Comparison of ENCODE assay signal across 13 mouse cellular contexts in the genomic region with DNA sequence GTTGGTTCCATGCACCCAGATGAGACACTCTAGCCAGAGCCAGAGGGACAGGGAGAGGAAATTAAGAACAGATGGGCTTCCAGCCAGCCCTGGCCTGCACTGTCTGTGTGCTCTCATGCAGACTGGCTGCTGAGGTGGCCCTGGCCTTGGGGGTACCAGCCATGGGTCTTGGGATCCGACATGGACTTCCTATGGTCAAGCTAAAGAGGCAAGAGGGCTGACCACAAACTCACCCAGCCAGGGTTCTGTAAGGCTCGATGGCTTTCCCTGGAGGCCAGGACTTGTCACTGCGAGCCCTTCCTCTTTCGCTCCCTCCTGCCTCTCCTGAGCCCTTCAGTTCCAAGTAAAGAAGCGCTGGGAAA. TPM values are rescaled to one million over a fixed set of nuclear protein-coding genes. Genes with fewer than 3 reads are reported as not detected.
A peak's percentile ranks its signal among the peaks of the same experiment; 100 is the strongest.
DNase-seq lines count a peak whose midpoint lies in the region; ATAC-seq and TF ChIP-seq lines count a peak whose summit lies in the region.
"Had no signal": no experiment of that assay in that cellular context is flagged by ENCODE, and none has a peak within 500 bp of the region (broad histone marks: within the 10 kb centered on the region; RNA-seq: fewer than 3 reads in every experiment).

No protein-coding gene starts in this region.

- ATAC-seq in embryonic facial prominence, embryonic 15.5 days (ENCODE audit: insufficient number of reproducible peaks, low FRiP score, low TSS enrichment, low read depth), result no peak
- ATAC-seq in limb, embryonic 14.5 days (ENCODE audit: low FRiP score, low read depth), result 0 out of 2 replicates have a peak, but pooled peaks have one; percentile 41
- ATAC-seq in inflammation-experienced regulatory T-cells, adult 6 months, result no peak

- peak; percentile 95 for DNase-seq in heart, adult 11 months
- DNase-seq in heart, adult 8-10 months (ENCODE audit: low spot score), result no peak
- DNase-seq in left cerebral cortex, postnatal 4 days, result peak; percentile 58
- DNase-seq in left cerebral cortex, adult 8-10 months (ENCODE audit: low spot score in 2 of 2), result no peak
- DNase-seq in limb, embryonic 14.5 days (ENCODE audit: low spot score), result no peak
- no peak for DNase-seq in ovary, adult 18-20 months (ENCODE audit: low spot score)
- DNase-seq: adrenal gland, adult 2 months; cerebellum, postnatal 36 days; kidney, postnatal 36 days had no signal

- WGBS in embryonic facial prominence, embryonic 15.5 days, result 41% methylated on average over 5 of the region's 5 CpGs
- WGBS in limb, embryonic 14.5 days, result 44% methylated on average over 5 of the region's 5 CpGs

- intact Hi-C loops in left cerebral cortex, postnatal 4 days (cut with DNase I), result no loop called here

- no peaks in the 10 kb centered on the region for H3K36me3 ChIP-seq in embryonic facial prominence, embryonic 15.5 days
- peaks cover 6% of the 10 kb centered on the region for H3K36me3 ChIP-seq in limb, embryonic 14.5 days (ENCODE audit: control insufficient read depth, insufficient read depth, low read length)
- H3K36me3 ChIP-seq: forebrain, embryonic 12.5 days had no signal

- H3K27ac ChIP-seq in embryonic facial prominence, embryonic 15.5 days (replicated peaks), result peak overlapping the region; percentile 52
- H3K27ac ChIP-seq in limb, embryonic 14.5 days (replicated peaks; ENCODE audit: low read depth, low read length), result 0 out of 2 replicates have a peak overlapping the region, but pooled peaks have one; percentile 3
- H3K27ac ChIP-seq: forebrain, embryonic 12.5 days; macrophage had no signal

- H3K9ac ChIP-seq in embryonic facial prominence, embryonic 15.5 days, result no peak overlapping the region
- H3K9ac ChIP-seq in limb, embryonic 14.5 days (ENCODE audit: low read depth, low read length, severe bottlenecking), result no peak overlapping the region
- H3K9ac ChIP-seq: forebrain, embryonic 12.5 days had no signal

- no peak overlapping the region for H3K4me3 ChIP-seq in embryonic facial prominence, embryonic 15.5 days (replicated peaks)
- no peak overlapping the region for H3K4me3 ChIP-seq in limb, embryonic 14.5 days (replicated peaks; ENCODE audit: low read length)
- H3K4me3 ChIP-seq: forebrain, embryonic 12.5 days had no signal

- H3K4me2 ChIP-seq in embryonic facial prominence, embryonic 15.5 days (replicated peaks), result no peak overlapping the region
- H3K4me2 ChIP-seq in limb, embryonic 14.5 days (replicated peaks; ENCODE audit: low read depth, low read length, severe bottlenecking), result no peak overlapping the region
- H3K4me2 ChIP-seq: forebrain, embryonic 12.5 days had no signal

- TF ChIP-seq POLR2A in limb, embryonic 14.5 days (IDR thresholded peaks at IDR 0.05; ENCODE audit: borderline replicate concordance, extremely low read depth, insufficient read depth, insufficient read length), result no peak

- H3K9me3 ChIP-seq in embryonic facial prominence, embryonic 15.5 days (replicated peaks), result no peaks in the 10 kb centered on the region
- no peaks in the 10 kb centered on the region for H3K9me3 ChIP-seq in limb, embryonic 14.5 days (ENCODE audit: control insufficient read depth, low read length)
- H3K9me3 ChIP-seq: forebrain, embryonic 12.5 days had no signal

- H3K4me1 ChIP-seq in embryonic facial prominence, embryonic 15.5 days, result peaks cover 34% of the 10 kb centered on the region
- peaks cover 30% of the 10 kb centered on the region for H3K4me1 ChIP-seq in limb, embryonic 14.5 days (ENCODE audit: control insufficient read depth, insufficient read depth, low read length)

- H3K27me3 ChIP-seq in embryonic facial prominence, embryonic 15.5 days, result no peaks in the 10 kb centered on the region
- H3K27me3 ChIP-seq in limb, embryonic 14.5 days (ENCODE audit: control insufficient read depth, insufficient read depth, low read length), result no peaks in the 10 kb centered on the region
- H3K27me3 ChIP-seq: forebrain, embryonic 12.5 days had no signal

RNA-seq across cellular contexts. Expression of a gene that starts 33.2 kb away (rescaled TPM):
- 100 to 1,000 TPM; 300 to 329 (median 307) TPM for total RNA-seq in heart, adult 8-10 months (2022)
- total RNA-seq in left cerebral cortex, postnatal 4 days (2021), result 10 to 100 TPM; 19.9 to 20.8 TPM
- 10 to 100 TPM; 25.5 to 26.8 (median 26.5) TPM for total RNA-seq in left cerebral cortex, adult 8-10 months (2022)
- 25.3 and 30.6 TPM in 2 replicates for polyA plus RNA-seq in embryonic facial prominence, embryonic 15.5 days (2015; fragmentation: Nextera tagmentation; extraction: Ambion mirVana)
- 67.1 and 79.9 TPM in 2 replicates for polyA plus RNA-seq in limb, embryonic 14.5 days (2012; rRNA removed)
- 27.3 and 28.9 TPM in 2 replicates for polyA plus RNA-seq in limb, embryonic 14.5 days (2014; fragmentation: Nextera tagmentation; extraction: Ambion mirVana)
- 10 to 100 TPM; 19.9 to 30.3 (median 23.0) TPM for polyA plus RNA-seq in inflammation-experienced regulatory T-cells, adult 6 months (2017; shearing (Covaris generic))

RNA-seq across cellular contexts. Expression of a gene that starts 41.7 kb away (rescaled TPM):
- 10 to 100 TPM; 28.3 to 37.1 (median 32.0) TPM for total RNA-seq in heart, adult 8-10 months (2022)
- total RNA-seq in left cerebral cortex, postnatal 4 days (2021), result 10 to 100 TPM; 34.2 to 34.8 TPM
- total RNA-seq in left cerebral cortex, adult 8-10 months (2022), result 10 to 100 TPM; 51.5 to 58.0 (median 54.4) TPM
- polyA plus RNA-seq in embryonic facial prominence, embryonic 15.5 days (2015; fragmentation: Nextera tagmentation; extraction: Ambion mirVana), result 34.0 and 35.2 TPM in 2 replicates
- polyA plus RNA-seq in limb, embryonic 14.5 days (2012; rRNA removed), result 52.7 and 58.0 TPM in 2 replicates
- polyA plus RNA-seq in limb, embryonic 14.5 days (2014; fragmentation: Nextera tagmentation; extraction: Ambion mirVana), result 45.1 and 49.3 TPM in 2 replicates
- polyA plus RNA-seq in inflammation-experienced regulatory T-cells, adult 6 months (2017; shearing (Covaris generic)), result under 1 TPM; 0.11 to 0.28 (median 0.23) TPM

Comparison
In these comparisons a context has a peak if more than half of its experiments do, and no peak if none do; other contexts are left out.
1. DNase-seq: peak in heart, adult 11 months (single experiment) and left cerebral cortex, postnatal 4 days (single experiment); none in heart, adult 8-10 months (single experiment), left cerebral cortex, adult 8-10 months (0 of 2), limb, embryonic 14.5 days (single experiment) and ovary, adult 18-20 months (single experiment).
2. RNA of a gene that starts 33.2 kb away (total RNA-seq): 300 to 329 TPM in heart, adult 8-10 months; 25.5 to 26.8 TPM in left cerebral cortex, adult 8-10 months and 19.9 to 20.8 TPM in left cerebral cortex, postnatal 4 days; every median in the first group is over 10 times any median in the second.